Mouse (Mus musculus): Measurements from ENCODE around the gene Stat4.

GRCm38 (mm10) chr1:52057153-52057552 is 70.2 kb downstream of the Stat4 start:
- no peak for TF ChIP-seq POLR2A (IDR thresholded peaks at IDR 0.05; ENCODE audit: insufficient read depth, low read length)
- no peak for TF ChIP-seq CTCF (IDR thresholded peaks at IDR 0.05; ENCODE audit: low read depth, low read length)
